Mouse (Mus musculus): Measurements from ENCODE around the gene Cdyl. TPM values are rescaled to one million over a fixed set of nuclear protein-coding genes. Genes with fewer than 3 reads are reported as not detected.
A peak's percentile ranks its signal among the peaks of the same experiment; 100 is the strongest.

Gene Cdyl
- total RNA-seq, 2 experiments from 2014 or later, result 31.5 to 32.7 TPM

DNA sequence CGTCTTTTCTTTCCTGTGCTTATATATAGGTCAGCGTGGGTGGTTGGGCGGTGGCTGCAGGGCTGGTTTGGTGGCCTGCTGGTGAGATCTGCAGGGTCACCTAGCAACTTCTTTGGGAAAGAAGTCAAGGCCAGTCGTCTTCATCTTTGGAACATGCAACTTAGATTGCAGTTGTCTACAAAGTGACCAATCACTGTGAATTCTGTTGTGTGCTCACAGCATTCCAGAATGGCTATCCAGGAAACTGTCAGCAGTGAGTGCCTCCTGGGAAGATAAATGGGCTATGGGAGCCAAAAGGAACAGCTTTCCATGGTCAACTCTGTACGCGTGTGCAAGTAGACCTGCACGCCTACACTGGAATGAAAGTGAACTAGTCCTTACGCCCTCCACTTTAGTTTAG is 26.6 kb downstream of the Cdyl start:
- DNase-seq (ENCODE audit: low spot score in 2 of 2), result no peak

DNA sequence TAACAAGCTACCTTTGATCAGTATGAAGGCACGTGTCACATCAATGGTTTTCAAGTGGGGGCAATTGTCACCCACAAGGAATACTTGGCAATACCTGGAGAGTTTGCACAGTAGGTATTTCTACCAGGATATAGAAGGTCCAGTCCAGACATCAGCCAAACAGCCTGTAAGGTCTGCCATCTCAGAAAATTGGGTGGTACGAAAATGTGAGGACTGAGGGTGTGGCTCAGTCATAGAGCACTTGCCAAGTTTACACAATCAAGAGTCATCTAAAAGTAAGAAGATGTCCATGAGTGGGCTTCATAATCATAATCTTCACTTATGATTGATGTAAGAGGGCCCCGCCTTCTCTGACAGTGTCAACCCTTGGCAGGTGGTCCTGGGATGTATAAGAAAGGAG is 29.9 kb downstream of the Cdyl start:
- no peak for DNase-seq (ENCODE audit: low spot score in 2 of 2)

DNA sequence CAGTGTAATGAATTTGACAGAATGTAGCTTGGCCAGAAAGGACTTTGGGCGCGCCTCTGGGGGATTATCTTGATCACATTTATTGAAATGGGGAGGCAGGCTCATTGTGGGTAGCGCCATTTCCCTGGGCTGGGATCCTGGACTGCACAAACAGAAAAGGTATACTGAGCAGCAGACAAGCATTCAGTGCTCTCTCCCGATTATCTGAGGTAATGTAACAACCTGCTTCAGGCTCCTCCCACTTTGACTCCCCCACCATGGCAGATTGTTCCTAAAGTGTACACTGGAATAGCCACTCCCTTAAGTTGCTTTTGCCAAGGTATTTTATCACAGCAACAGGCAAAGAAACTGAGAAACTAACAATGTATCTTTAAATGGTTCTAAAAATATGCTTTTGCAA is 58.0 kb downstream of the Cdyl start:
- DNase-seq (ENCODE audit: low spot score in 2 of 2), result no peak

DNA sequence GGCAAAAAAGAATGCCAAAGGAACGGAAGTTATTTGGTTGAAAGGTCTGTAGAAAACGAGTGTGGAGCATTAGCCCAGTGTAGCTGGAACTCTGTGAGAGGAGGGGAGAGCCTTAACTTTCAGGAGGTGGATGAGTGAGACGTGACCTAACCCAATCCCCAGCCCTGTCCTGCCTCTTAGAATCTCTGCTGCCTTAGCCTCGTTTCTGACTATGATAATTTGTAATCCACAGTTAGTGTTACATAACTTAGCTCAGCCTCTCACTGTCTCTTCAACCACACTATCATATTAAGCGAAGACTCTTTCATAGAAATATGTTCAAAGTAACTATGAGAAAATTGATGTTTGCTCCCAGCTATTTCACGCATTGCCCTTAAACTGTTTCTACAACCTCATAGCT is 59.9 kb downstream of the Cdyl start:
- no peak for DNase-seq (ENCODE audit: low spot score in 2 of 2)

DNA sequence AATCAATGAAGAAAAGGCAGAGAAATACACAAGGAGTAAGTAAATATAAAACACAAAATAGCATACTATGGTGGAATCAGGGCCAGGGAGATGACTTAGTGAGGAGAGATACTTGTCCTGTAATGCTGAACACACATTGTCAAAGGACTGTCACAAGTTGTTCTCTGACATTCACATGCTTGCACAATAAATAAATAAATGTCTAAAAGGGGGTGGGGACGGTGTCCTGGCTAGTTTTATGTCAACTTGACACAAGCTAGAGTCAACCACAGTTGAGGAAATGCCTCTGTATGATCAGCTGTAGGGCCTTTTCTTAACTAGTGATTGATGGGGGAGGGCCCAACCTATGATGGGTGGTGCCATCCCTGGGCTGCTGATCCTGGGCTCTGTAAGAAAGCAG is 63.4 kb downstream of the Cdyl start:
- no peak for DNase-seq (ENCODE audit: low spot score in 2 of 2)

DNA sequence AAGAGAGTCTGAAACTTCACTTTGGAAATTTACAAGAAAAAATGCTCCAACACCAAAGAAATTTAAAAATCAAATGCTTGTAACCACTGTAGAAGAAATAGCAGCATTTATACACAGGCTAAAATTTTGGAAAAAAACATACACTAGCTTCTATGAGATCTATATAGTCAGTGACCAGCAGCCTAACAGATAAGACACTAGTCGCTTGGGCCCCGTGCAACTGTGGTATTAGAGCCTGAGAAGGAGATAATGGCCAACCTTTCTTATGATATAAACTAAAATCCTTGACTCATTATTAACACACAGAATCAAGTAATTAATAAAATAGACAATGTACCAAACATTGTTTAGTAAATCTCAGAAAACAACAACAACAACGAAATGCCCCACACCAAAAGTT is 66.4 kb downstream of the Cdyl start:
- no peak for DNase-seq (ENCODE audit: low spot score in 2 of 2)

DNA sequence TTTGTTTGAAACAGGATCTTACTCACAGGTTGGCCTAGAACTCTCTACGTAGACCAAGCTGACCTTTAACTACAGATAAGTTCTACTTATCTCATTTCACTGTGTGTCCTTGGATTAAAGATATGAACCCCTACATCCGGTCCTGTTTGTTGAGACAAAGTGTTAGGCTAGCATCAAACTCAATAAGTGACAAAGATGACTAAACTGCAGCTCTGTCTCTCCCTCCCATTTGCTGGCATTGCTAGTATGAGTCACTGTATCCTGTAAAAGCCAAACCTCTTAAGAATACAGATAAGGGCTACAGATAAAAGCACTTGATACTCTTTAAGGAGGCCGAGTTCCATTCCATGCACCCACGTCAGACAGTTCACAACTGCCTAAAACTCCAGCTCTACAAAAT is 72.5 kb downstream of the Cdyl start:
- DNase-seq (ENCODE audit: low spot score in 2 of 2), result no peak

DNA sequence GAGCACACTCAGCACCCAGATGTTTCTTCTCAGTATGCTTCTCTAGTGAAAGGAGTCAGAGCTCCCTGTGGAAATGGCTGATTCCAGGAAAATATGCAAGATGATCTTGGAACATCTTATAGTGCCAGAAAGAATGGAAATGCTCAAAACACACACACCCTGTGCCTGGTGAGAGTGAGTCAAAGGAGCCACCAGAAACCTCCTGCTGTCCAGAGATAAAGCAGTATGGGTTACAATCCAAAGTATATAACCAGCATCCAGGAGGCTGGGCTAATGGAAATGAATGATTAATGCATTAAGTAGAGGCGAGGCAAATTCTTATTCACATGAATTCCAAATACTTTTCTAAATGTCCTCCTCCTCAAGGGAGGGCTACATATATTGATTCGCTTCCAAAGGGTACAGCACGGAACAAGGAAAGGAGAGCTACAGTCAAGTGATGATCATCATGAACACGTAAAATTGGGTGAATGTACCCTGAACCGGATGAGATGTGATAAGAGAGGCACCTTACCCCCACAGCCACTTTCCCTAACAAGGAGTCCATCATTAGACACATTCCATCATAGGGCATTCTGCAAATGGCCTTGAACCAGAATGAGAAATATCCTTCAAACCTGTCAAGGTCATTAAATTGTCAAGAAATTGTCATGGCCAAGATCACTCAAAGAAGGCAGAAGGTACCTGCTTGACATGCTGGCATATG is 73.4 kb downstream of the Cdyl start:
- no peak for DNase-seq (ENCODE audit: low spot score in 2 of 2)

DNA sequence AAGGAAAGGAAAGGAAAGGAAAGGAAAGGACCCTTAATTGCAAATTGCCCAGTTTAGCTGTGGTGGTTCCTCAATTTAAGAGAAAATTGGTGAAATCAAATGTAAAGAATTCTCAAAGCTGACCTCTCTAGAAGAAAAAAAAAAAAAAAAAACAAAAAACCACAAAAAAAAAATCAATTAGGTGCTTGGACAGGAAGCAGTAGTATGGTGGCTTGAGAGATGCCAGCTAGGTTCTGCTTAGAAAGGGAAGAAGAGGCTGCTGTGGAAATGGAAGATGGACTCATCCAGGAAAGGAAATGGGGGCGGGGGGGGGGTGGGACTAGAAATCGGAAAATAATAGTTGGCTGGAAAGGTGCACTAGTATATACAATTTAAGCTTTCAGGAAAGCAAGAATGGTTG is 77.9 kb downstream of the Cdyl start:
- no peak for DNase-seq (ENCODE audit: low spot score in 2 of 2)

DNA sequence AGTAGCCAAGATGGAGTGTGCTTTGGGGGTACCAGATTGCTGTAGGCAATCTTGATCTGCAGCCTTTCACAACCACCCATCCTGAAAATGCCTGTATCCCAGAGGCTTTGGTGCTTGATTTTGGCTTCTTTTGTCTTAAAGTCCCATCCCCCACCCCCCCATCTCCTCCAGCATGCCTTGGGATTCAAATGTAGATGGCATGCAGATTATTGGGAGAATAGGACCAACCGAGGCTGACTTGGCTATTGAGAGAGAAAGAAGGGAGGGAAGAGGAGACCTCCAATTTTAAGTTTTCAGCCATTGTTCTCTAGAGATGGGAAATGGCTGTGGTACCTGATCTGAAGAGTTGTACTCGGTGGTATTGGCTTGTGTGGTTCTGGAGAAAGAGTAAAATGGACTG is 78.6 kb downstream of the Cdyl start:
- DNase-seq (ENCODE audit: low spot score in 2 of 2), result no peak

DNA sequence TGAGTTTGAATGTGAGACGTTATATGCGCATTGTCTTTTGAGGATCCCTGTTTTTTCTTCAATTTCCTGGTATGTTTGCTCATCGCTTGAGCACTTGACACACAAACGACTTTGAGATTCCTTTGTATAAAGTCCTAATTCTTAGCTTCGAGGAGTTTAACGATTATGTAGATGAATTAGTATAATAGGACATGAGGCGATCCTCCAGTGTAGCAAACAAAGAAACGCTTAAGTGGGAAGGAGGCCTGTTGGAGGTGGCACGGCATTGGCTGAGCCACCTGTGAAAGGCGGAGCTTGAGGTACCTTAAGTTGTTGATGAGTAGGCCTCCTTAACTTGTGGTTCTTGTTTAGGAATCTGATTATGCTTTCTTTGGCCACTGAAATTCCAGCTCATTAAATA is 79.8 kb downstream of the Cdyl start:
- DNase-seq (ENCODE audit: low spot score in 2 of 2), result no peak

DNA sequence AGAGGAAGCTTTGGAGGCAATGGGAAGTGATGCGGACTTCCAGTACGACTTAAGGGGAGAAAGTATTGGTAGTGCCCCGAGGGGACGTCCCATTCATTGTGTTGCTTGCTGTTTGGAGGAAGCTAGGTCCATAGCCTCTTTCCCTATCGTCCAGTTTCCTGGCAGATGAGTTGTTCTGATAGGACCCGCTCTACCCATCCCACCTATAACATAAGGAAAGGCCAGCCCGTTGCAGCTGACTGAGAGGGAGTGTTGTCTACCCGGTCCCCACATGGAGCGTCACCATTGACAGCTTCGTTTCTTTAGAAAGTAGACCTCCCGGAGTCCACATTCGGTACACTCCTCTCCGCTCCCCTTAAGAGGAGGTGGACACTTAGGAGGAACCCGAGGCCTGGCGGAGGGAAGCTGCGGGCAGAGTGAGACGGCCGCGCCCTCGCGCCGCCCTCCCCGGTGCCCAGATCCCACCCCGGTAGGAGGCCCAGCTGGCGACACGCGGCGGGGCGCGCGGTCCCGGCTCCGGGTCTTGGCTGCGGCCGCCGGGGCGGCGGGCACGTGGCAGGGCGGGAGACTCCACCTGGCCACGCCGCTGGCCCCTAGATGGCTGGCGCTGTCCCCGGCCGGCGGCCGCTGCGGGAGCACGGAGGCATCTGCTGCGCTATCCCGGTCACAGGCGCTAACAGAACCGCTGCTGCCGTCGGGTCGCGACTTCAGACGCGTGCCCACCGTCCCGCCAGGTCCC is 80.8 kb downstream of the Cdyl start:
- peak in 1 of 2 experiments; percentile 5 for DNase-seq (ENCODE audit: low spot score in 2 of 2)

DNA sequence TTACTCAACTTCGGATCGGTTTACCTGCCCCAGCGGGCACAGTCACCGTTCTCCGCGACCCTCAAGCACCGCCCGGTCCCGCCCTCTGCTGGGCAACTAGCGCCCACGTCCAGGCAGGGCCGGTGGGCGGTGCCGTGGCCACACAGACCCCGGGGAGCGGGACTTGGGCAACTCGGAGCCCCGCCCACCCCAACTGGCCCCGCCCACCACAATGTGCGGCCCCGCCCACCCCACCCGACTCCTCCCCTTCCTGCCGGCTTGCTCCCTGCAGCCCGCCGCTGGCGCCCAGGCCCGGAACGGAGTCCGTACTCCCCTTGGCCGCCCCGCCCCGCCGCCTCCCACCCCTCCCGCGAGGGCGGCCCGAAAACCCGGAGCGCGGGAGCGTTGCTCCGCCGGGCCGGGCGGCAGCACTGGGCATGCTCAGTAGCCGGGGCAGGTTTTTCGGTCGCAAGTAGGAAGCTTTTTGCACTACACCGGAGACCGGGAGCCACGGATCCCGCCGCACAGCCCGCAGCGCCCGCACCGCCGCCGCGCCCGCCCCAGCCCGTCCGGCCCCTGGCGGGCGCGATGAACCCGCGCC is 81.5 kb downstream of the Cdyl start:
- peak; percentile 62 to 82 for DNase-seq (ENCODE audit: low spot score in 2 of 2)

DNA sequence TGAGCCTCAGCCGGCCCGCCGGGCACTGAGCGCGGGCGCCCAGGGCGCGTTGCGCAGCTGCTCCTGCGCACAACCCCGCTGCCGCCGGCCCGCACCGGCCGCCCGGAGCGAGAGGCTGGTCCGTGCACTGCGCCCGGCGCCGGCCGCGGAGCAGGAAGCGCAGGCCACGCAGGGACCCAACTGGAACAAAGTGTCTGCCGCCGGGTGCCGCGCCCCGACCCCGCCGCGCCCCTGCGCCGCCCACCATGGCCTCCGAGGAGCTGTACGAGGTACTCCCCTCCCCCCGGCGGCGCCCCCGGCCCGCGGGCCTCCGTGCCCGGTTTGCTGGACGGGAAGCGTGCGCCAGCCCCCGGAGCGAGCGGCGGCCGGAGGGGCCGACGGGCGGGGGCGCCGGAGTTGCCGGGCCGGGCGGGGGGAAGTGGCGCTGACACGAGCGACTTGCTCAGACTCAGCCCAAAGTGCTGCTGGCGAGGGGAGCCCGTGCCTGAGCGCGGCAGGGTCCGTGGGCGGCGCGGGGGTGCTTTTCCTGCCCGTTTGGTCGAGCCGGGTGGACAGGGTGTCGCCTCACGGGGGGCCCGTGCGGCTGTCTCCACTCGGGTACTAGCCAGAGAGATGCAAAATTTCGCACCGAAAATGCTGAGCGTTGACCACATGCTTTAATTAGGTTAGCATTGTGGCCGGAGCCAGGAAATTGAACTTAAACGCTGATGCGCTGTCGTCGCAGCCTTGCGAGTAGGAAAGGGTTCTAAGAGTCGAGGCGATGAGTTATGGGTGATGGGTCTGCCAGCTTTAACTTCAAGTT is 82.2 kb downstream of the Cdyl start:
- DNase-seq (ENCODE audit: low spot score in 2 of 2), result peak; percentile 6 to 45

DNA sequence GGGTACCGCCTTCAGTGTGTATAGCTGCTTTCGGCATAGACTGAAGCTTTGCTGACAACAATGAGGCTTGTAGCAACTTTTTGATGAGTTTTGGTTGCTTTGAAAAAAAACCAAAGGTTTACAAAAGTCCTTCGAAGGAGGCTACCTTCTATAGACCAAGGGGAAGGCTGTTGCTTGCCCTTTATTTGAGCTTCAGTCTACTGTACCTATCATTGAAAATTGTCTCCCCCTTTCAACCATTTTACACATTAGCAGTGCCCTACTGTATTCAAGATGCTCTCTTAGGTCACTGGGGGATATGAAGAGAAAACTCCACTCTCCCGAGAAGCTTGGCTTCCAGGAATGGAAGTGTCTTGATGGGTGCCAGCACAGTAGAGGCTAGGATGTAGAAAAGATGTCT is 83.1 kb downstream of the Cdyl start:
- no peak for DNase-seq (ENCODE audit: low spot score in 2 of 2)

DNA sequence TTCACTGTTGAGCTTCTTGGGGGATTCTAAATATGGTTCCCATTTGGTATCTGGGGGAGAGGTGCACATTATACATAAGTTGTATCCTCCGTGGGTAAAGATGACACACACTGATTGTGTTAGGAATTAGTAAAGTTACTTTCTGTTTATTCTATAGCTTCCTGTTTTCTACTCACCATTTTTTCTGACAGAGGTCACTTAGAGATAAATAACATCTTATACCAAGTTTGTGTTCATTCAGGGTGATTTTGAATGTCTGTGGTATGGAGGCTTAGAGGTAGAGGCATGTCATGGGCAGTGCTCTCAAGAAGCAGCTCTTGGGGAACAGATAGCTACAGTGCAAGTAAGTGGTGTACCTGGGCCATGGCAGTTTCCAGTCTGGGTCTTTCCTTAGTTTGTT is 83.6 kb downstream of the Cdyl start:
- DNase-seq (ENCODE audit: low spot score in 2 of 2), result no peak

DNA sequence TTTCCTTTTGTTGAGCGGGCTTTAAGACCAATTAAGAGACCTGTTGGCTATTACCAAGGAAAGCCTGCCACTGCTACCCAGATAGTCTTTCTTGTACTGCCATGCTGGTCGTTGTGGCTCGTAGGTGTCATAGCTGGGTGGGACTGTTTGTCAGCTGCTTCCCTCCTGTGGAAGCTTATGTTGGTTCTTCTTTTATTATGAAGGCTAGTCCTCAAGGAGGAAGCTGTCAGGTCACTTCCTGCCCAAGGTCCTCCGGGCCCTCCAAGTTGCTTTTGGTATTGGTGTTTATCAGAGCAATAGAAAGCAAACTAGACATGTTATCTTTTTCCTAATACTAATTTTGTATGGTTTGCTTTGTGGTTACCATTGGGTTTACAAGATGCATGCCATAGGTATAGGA is 89.6 kb downstream of the Cdyl start:
- no peak for DNase-seq (ENCODE audit: low spot score in 2 of 2)

DNA sequence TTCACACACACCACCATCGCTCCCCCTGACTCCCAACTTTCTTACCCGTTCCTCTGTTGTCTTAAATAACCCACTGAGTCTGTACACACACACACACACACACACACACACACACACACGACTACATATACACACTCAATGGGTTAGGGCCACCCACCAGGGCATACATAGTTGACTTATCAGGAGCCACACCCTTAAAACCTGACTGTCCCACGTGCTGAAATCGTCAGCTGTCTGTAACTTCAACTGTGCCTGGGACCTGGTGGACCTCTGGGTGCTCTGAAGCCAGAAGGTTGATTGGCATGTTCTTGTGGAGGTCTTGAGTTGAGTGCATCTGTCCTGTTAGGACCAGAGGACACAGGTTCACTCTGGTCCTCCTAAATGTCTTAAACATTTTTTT is 90.0 kb downstream of the Cdyl start:
- no peak for DNase-seq (ENCODE audit: low spot score in 2 of 2)

DNA sequence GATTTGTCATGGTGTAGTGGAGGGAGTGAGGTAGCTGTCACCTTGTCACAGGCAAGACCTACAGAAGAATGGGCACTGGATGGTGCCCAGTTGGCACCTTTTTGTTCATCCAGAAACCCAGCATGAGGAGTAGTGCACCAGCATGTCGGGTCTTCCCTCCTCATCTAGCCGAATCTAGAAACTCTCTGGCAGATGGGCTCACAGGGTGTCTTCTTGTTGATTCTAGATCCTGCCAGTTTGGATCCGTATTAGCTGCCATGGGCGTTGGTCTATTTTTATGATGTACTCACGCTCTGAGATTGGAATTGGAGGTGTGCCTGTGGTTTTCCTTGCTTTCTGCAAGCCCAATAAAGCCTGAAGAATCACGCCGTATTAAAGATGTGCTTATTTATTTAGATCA is 92.4 kb downstream of the Cdyl start:
- peak; percentile 25 to 73 for DNase-seq (ENCODE audit: low spot score in 2 of 2)

DNA sequence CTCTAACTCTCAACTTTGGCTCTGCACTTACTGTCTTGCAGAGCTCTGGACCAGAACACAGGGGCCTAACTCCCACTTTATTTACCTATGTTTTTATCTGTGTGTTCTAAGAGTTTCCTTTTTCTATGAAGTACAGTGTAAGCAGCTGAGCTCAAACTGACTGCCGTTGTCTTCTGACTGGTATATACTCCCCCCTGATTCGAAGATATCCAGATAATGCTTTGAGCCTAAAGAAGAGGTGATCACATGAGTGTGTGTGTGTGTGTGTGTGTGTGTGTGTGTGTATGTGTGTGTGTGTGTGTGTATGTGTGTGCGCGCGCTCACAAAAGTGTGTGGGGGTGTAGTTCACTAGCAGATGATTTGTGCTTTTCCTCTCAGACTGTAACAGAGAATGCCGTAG is 95.4 kb downstream of the Cdyl start:
- no peak for DNase-seq (ENCODE audit: low spot score in 2 of 2)

DNA sequence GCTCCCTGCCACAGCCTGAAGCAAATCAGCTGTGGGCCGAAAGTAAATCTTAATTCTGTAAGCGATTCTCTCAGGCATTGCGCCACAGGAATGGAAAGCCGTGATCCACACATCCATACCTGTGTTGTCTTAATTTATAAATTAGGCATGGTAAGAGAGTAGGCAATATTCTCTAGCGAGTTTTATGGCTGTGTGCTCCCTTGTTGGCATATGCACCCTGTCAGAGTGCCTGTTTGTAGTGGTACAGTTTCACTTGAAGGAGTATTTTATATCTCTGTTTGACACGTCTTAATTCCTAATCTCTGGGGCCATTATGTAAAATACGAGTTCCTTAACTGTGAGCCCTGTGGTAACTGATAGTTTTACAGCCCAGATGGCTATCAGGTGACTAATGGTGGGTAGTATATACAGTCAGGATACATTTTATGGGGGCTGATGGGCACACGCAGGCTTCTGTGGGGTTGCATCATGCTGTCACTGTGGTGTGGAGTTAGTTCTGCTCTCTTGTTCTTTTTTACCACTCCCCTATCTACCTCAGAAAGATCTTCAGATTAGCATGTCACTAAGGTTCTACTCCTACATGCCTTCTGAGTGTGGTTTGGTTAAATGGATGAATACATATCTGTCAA is 96.1 kb downstream of the Cdyl start:
- DNase-seq (ENCODE audit: low spot score in 2 of 2), result no peak
